Mouse (Mus musculus) thymus, adult 2 months (tissue): ENCODE results near the gene Kif6. TPM values are rescaled to one million over a fixed set of nuclear protein-coding genes. Genes with fewer than 3 reads are reported as not detected.

Source experiments
- DNase-seq: peaks from one replicate; pipeline ENCODE4 v3.0.0; 2021
- H3K27ac ChIP-seq: fragments of 200-500 bp; 2 replicates; pipeline ENCODE4 v1.5.1; 2012; ENCODE audit warnings: low read length, control low read depth; ENCODE audit not compliant: control insufficient read depth, insufficient read depth
- H3K27me3 ChIP-seq: fragments of 200-500 bp; 2 replicates; pipeline ENCODE4 v1.6.1; 2012; ENCODE audit warnings: mild to moderate bottlenecking, low read length, moderate library complexity, mixed read lengths; ENCODE audit not compliant: control insufficient read depth, insufficient read depth
- H3K36me3 ChIP-seq: fragments of 200-500 bp; 2 replicates; pipeline ENCODE4 v1.6.1; 2012; ENCODE audit warnings: mild to moderate bottlenecking, low read length, moderate library complexity; ENCODE audit not compliant: control insufficient read depth, insufficient read depth
- H3K4me1 ChIP-seq: fragments of 200-500 bp; replicated peaks from 2 replicates; pipeline ENCODE4 v1.6.1; 2012; ENCODE audit warnings: low read length; ENCODE audit not compliant: control insufficient read depth, insufficient read depth
- H3K4me3 ChIP-seq: fragments of 200-500 bp; 2 replicates; pipeline ENCODE4 v1.5.1; 2012; ENCODE audit warnings: mild to moderate bottlenecking, low read length, control low read depth, moderate library complexity; ENCODE audit not compliant: control insufficient read depth, insufficient read depth
- CTCF ChIP-seq: fragments of 200-500 bp; IDR thresholded peaks from 2 replicates; pipeline ENCODE4 v1.5.1; 2012; ENCODE audit warnings: mild to moderate bottlenecking, control low read depth, low read length, moderate library complexity, borderline replicate concordance; ENCODE audit not compliant: control insufficient read depth, poor library complexity, insufficient read depth; ENCODE audit errors: extremely low read depth
- POLR2A ChIP-seq: fragments of 200-500 bp; IDR thresholded peaks from 2 replicates; pipeline ENCODE4 v1.6.1; 2012; ENCODE audit warnings: mild to moderate bottlenecking, low read length, control low read depth, moderate library complexity; ENCODE audit not compliant: control insufficient read depth, poor library complexity, insufficient read depth; ENCODE audit errors: extremely low read depth
- WGBS: fragments of 180-500 bp; shearing (Covaris S2); methylation state at CpG from one replicate; pipeline ENCODE4 v1.1.7; 2018; 5-methylcytosine and 5-hydroxymethylcytosine counted together
- polyA plus RNA-seq: library from polyadenylated mRNA; depleted of rRNA; stranded (reverse); fragments of >200 nt; gene quantifications from 2 replicates; pipeline ENCODE4 v1.2.3, GENCODE M21; 2012; rRNA removed

Kif6 gene
- 0.19 and 0.54 TPM in 2 replicates for polyA plus RNA-seq

DNA sequence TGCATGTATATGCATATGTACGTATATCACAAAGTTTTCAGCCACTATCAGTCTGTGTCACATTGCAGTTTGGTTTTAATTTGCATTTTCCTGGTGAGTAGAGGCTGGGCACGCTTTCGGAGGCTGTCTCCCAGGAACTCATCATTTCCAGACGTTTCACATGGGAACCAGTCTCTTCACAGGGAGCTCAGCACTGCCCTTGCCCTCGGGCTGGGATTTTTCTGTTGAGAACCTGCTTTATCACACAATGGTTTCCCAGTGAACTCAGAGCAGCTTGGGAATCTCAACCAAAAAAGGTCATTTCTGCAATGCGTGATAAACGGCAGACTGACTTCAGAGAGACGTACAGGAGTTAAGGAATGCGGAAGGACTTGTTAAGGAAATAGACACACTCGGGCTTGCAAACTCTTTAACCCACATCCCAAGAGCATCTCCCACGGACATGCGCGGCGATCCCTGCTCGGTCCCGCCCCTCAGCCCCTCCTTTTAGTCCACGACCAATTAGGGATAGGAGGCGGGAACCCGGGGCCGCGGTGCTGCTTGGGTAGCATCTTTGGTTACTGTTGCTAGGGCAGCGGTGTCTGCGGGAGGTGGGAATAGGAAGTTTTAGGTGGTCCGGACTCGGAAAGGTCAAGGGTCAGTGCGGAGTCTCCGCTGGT, at the start of gene Kif6:
TSS of gene Kif6 (plus strand) at position 560 of the 659 bp plus-strand sequence.
- H3K27ac ChIP-seq: no peak within 1 kb of the TSS
- no peaks in the 10 kb centered on the region for H3K27me3 ChIP-seq
- no peaks in the 10 kb centered on the region for H3K36me3 ChIP-seq
- 4% methylated on average over 27 of the region's 27 CpGs for WGBS
- peak; percentile 18 for DNase-seq
- H3K4me3 ChIP-seq: peak within 1 kb of the TSS; percentile 2
- TF ChIP-seq CTCF: no peak
- no peak for TF ChIP-seq POLR2A
- no peaks in the 10 kb centered on the region for H3K4me1 ChIP-seq

DNA sequence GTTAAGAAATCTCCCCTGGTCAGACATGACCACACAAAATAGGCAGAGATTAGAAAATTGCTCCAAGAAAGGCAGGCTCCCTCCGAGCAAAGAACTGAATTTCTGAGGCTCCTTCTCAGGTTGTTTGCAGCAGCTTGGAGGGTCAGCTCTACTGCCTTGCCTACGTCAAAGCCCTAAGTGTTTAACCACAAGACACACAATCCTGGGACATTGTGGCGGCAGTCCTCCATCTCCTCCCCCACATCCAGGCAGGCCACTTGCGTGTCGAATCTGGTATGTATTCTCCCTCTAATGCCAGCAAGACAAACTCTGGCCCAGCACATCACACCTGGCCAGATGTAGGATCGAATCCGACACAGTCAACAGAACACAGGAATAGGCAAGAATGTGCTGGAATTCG, 46.2 kb upstream of the Kif6 start:
- DNase-seq: no peak
- H3K4me1 ChIP-seq: no peaks in the 10 kb centered on the region
- peaks cover 6% of the 10 kb centered on the region; the same call in 1 of the 2 replicates for H3K27me3 ChIP-seq
- no peak for TF ChIP-seq POLR2A
- no peak for TF ChIP-seq CTCF
- no peak overlapping the region for H3K4me3 ChIP-seq
- H3K36me3 ChIP-seq: no peaks in the 10 kb centered on the region
- 84% methylated on average over 8 of the region's 8 CpGs for whole genome bisulfite sequencing
- no peak overlapping the region for H3K27ac ChIP-seq

DNA sequence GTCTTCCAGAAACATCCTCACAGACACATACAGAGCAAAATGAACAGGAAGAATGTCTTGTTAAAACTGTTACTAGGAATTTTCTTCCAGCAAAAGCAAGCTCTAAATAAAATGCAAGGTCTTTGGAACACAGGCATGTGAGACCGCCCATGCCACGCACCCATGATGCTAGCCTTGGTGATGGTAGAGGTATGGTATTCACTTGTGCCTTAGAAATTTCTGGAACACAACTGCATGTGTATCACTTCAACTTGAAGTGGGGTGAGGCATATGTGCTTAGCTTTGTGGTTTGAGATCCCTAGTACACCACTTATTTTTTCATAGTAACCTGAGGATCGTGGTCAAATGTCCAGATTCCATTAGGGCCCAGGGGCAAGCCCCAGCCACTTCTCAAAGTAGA, 37.6 kb upstream of the Kif6 start:
- DNase-seq: no peak
- no peak for TF ChIP-seq POLR2A
- no peak for TF ChIP-seq CTCF
- H3K36me3 ChIP-seq: no peaks in the 10 kb centered on the region
- H3K4me3 ChIP-seq: no peak overlapping the region
- no peaks in the 10 kb centered on the region for H3K4me1 ChIP-seq
- no peak overlapping the region for H3K27ac ChIP-seq
- H3K27me3 ChIP-seq: no peaks in the 10 kb centered on the region
- WGBS: 98% methylated on average over 3 of the region's 3 CpGs

DNA sequence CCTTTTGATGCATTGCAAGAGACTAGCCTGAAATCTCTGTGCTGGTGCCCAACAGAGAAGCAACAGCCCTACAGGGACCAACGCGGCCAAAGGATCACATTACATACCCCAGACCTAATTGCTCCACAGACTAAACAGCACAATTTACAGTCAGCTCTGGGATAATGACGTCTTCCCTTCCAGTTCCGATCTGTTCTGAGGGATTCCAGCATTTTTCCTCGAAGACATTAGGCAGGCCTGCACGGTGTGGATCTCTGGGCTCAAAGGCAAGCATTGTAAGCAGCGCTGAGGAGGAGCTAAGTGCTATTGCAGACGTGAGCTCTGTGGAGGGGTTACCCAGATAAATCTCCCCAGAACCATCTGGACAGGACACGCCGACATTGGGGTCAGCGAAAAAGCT, 32.5 kb upstream of the Kif6 start:
- no peak overlapping the region for H3K27ac ChIP-seq
- no peak overlapping the region for H3K4me3 ChIP-seq
- H3K36me3 ChIP-seq: no peaks in the 10 kb centered on the region
- TF ChIP-seq POLR2A (no peak), CTCF (no peak)
- DNase-seq: no peak
- 64% methylated on average over 11 of the region's 11 CpGs for WGBS
- H3K27me3 ChIP-seq: no peaks in the 10 kb centered on the region
- H3K4me1 ChIP-seq: no peaks in the 10 kb centered on the region

DNA sequence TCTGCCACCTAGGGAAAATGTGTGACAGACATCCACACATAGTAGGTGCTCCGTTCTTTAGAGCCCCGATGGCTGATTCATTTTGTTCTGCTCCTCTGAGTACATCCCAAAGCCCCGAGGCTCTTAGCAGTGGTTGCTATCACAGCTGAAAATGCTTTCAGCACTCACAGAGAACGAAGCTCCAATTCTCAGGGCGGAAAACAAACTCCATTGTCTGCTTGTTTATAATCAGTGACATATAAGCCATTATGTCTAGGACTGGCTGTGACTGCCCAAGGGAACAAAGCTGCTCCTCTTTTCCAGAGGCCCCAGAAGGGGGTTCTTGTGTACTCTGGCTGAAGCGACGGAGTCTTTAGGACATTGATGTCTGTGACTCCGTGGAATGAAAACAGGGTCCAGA, 24.9 kb upstream of the Kif6 start:
- no peaks in the 10 kb centered on the region for H3K4me1 ChIP-seq
- no peak for DNase-seq
- TF ChIP-seq CTCF (no peak), POLR2A (no peak)
- H3K4me3 ChIP-seq: no peak overlapping the region
- 78% methylated on average over 8 of the region's 8 CpGs for WGBS
- no peaks in the 10 kb centered on the region for H3K27me3 ChIP-seq
- H3K36me3 ChIP-seq: no peaks in the 10 kb centered on the region
- H3K27ac ChIP-seq: no peak overlapping the region

DNA sequence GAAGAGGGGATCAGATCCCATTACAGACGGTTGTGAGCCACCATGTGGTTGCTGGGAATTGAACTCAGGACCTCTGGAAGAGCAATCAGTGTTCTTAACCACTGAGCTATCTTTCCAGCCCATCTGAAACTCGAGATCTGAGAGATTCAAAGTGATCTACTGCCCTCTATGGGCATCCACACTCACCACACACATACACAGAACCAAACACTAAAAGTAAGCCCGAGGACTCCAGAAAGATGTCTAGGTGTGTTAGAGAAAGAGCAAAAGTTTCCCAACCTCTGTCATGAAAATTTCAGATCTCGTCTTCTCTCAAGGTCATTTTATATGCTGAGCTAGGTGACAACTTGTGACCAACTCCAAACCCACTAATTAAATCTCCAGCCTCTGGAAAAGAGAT, 9.5 kb upstream of the Kif6 start:
- WGBS: 72% methylated on average over 4 of the region's 4 CpGs
- Histone ChIP-seq H3K27me3 (no peaks in the 10 kb centered on the region), H3K27ac (no peak overlapping the region), H3K36me3 (no peaks in the 10 kb centered on the region), H3K4me3 (no peak overlapping the region), H3K4me1 (no peaks in the 10 kb centered on the region)
- TF ChIP-seq CTCF (no peak), POLR2A (no peak)
- DNase-seq: no peak
